Mouse (Mus musculus): ENCODE data around the gene Nod1.

Gene Nod1

GRCm38 (mm10) chr6:54939631-54940030 is 32.8 kb downstream of the Nod1 start:
- DNase-seq (ENCODE audit: low read depth): no peak

GRCm38 (mm10) chr6:54936496-54936895 is 35.9 kb downstream of the Nod1 start:
- peak; percentile 32 for DNase-seq (ENCODE audit: low read depth)

GRCm38 (mm10) chr6:54934930-54935329 is 37.5 kb downstream of the Nod1 start:
- no peak for DNase-seq (ENCODE audit: low read depth)

GRCm38 (mm10) chr6:54934313-54934712 is 38.1 kb downstream of the Nod1 start:
- no peak for DNase-seq (ENCODE audit: low read depth)

GRCm38 (mm10) chr6:54933866-54934265 is 38.5 kb downstream of the Nod1 start:
- no peak for DNase-seq (ENCODE audit: low read depth)

GRCm38 (mm10) chr6:54933216-54933615 is 39.2 kb downstream of the Nod1 start:
- DNase-seq (ENCODE audit: low read depth): no peak

- no peak for DNase-seq (ENCODE audit: low read depth)
Measured at GRCm38 (mm10) chr6:54932526-54932925, 39.9 kb downstream of the Nod1 start.

- no peak for DNase-seq (ENCODE audit: low read depth)
Measured at GRCm38 (mm10) chr6:54931641-54932040, 40.8 kb downstream of the Nod1 start.

GRCm38 (mm10) chr6:54927946-54928345 is 44.5 kb downstream of the Nod1 start:
- DNase-seq (ENCODE audit: low read depth): no peak

GRCm38 (mm10) chr6:54926899-54927298 is 45.5 kb downstream of the Nod1 start:
- DNase-seq (ENCODE audit: low read depth): no peak

- peak; percentile 47 for DNase-seq (ENCODE audit: low read depth)
Measured at GRCm38 (mm10) chr6:54925736-54926440, 46.5 kb downstream of the Nod1 start.

- no peak for DNase-seq (ENCODE audit: low read depth)
Measured at GRCm38 (mm10) chr6:54924538-54924937, 47.9 kb downstream of the Nod1 start.

- DNase-seq (ENCODE audit: low read depth): no peak
Measured at GRCm38 (mm10) chr6:54918521-54918920, 53.9 kb downstream of the Nod1 start.

GRCm38 (mm10) chr6:54917523-54917922 is 54.9 kb downstream of the Nod1 start:
- DNase-seq (ENCODE audit: low read depth): peak; percentile 80

- no peak for DNase-seq (ENCODE audit: low read depth)
Measured at GRCm38 (mm10) chr6:54916941-54917340, 55.5 kb downstream of the Nod1 start.

GRCm38 (mm10) chr6:54916163-54916562 is 56.2 kb downstream of the Nod1 start:
- DNase-seq (ENCODE audit: low read depth): peak; percentile 29

- no peak for DNase-seq (ENCODE audit: low read depth)
Measured at GRCm38 (mm10) chr6:54914977-54915376, 57.4 kb downstream of the Nod1 start.

GRCm38 (mm10) chr6:54906053-54907040 is 66.1 kb downstream of the Nod1 start:
- no peak for DNase-seq (ENCODE audit: low read depth)

- DNase-seq (ENCODE audit: low read depth): peak; percentile 51
Measured at GRCm38 (mm10) chr6:54902547-54902946, 69.9 kb downstream of the Nod1 start.

- no peak for DNase-seq (ENCODE audit: low read depth)
Measured at GRCm38 (mm10) chr6:54900256-54900655, 72.2 kb downstream of the Nod1 start.

- DNase-seq (ENCODE audit: low read depth): no peak
Measured at GRCm38 (mm10) chr6:54891384-54891783, 81.0 kb downstream of the Nod1 start.

GRCm38 (mm10) chr6:54890221-54890620 is 82.2 kb downstream of the Nod1 start:
- DNase-seq (ENCODE audit: low read depth): no peak

GRCm38 (mm10) chr6:54886195-54886594 is 86.2 kb downstream of the Nod1 start:
- no peak for DNase-seq (ENCODE audit: low read depth)

All from naive thymus-derived CD4-positive, alpha-beta T cell, adult 2 months (primary cell).